Mouse (Mus musculus): Measurements from ENCODE around the gene Cib1. TPM values are rescaled to one million over a fixed set of nuclear protein-coding genes. Genes with fewer than 3 reads are reported as not detected.

The Cib1 gene
- total RNA-seq, 1 experiment from 2014 or later: 45.7 TPM

Other genes with a start within 250 kb of the Cib1 start
- 55.9 to 77.3 TPM (median 60.7 TPM) in 3 replicates for gene Zfp710, start 208.0 kb downstream of the Cib1 start, total RNA-seq (2017)
- 23.3 to 27.2 TPM (median 24.2 TPM) in 3 replicates for gene Idh2, start 117.4 kb downstream of the Cib1 start, total RNA-seq (2017)
- 7.4 to 9.3 TPM (median 9.1 TPM) in 3 replicates for gene Sema4b, start 46.0 kb downstream of the Cib1 start, total RNA-seq (2017)
- gene Gdpgp1, start 52 bp upstream of the Cib1 start, total RNA-seq (2017): 0.86 to 3.5 TPM (median 2.2 TPM) in 3 replicates
- 3.0 TPM in 1 of 3 replicates, not detected in the others for gene Ttll13, start 13.6 kb upstream of the Cib1 start, total RNA-seq (2017)
- gene Ngrn, start 28.4 kb upstream of the Cib1 start, total RNA-seq (2017): 22.5 to 35.4 TPM (median 27.3 TPM) in 3 replicates
- gene Vps33b, start 36.8 kb upstream of the Cib1 start, total RNA-seq (2017): 35.8 to 53.3 TPM (median 47.4 TPM) in 3 replicates
- gene Prc1, start 61.6 kb upstream of the Cib1 start, total RNA-seq (2017): 6.3 to 11.8 TPM (median 7.3 TPM) in 3 replicates
- gene Rccd1, start 91.6 kb upstream of the Cib1 start, total RNA-seq (2017): 4.0 to 14.3 TPM (median 4.7 TPM) in 3 replicates
- gene Unc45a, start 108.2 kb upstream of the Cib1 start, total RNA-seq (2017): 28.3 to 50.6 TPM (median 33.6 TPM) in 3 replicates
- 0.21 to 6.1 TPM (median 1.5 TPM) in 3 replicates for gene Hddc3, start 110.3 kb upstream of the Cib1 start, total RNA-seq (2017)
- gene Man2a2, start 138.6 kb upstream of the Cib1 start, total RNA-seq (2017): 12.8 to 20.6 TPM (median 18.0 TPM) in 3 replicates
- gene Fes, start 155.1 kb upstream of the Cib1 start, total RNA-seq (2017): 117 to 175 TPM (median 150 TPM) in 3 replicates
- 31.1 to 46.2 TPM (median 34.3 TPM) in 3 replicates for gene Furin, start 172.6 kb upstream of the Cib1 start, total RNA-seq (2017)

All from monocyte, adult 5-6 weeks (primary cell).